Mouse (Mus musculus) G1E (cell line): ENCODE measurements around the gene Wnk2. TPM values are rescaled to one million over a fixed set of nuclear protein-coding genes. Genes with fewer than 3 reads are reported as not detected.

Experiments used
- ATAC-seq: 2 replicates; pipeline ENCODE4 v1.8.0; 2016; ENCODE audit warnings: mild to moderate bottlenecking; ENCODE audit not compliant: insufficient number of reproducible peaks, poor library complexity, low FRiP score, severe bottlenecking; ENCODE audit errors: extremely low read depth
- DNase-seq: peaks from one replicate; pipeline ENCODE4 v3.0.0; 2012; ENCODE audit warnings: low spot score
- H3K27me3 ChIP-seq: 2 replicates; pipeline ENCODE4 v1.6.1; 2012; ENCODE audit warnings: mild to moderate bottlenecking, low read length, inconsistent platforms; ENCODE audit not compliant: insufficient read depth
- H3K36me3 ChIP-seq: replicated peaks from 2 replicates; pipeline ENCODE3; 2012; ENCODE audit warnings: mild to moderate bottlenecking, inconsistent platforms
- H3K4me1 ChIP-seq: 2 replicates; pipeline ENCODE4 v1.6.1; 2012; ENCODE audit warnings: low read depth, low read length, inconsistent platforms, mixed read lengths; ENCODE audit not compliant: insufficient read depth
- H3K4me3 ChIP-seq: 2 replicates; pipeline ENCODE4 v1.5.1; 2012; ENCODE audit warnings: low read depth, mild to moderate bottlenecking, inconsistent platforms, low read length, moderate library complexity, mixed read lengths
- H3K9me3 ChIP-seq: replicated peaks from 2 replicates; pipeline ENCODE4 v1.6.1; 2012; ENCODE audit warnings: inconsistent platforms
- CTCF ChIP-seq: IDR thresholded peaks from 2 replicates; pipeline ENCODE4 v1.5.1; 2012; ENCODE audit warnings: low read depth, low read length, inconsistent platforms, mixed read lengths
- GATA1 ChIP-seq: IDR thresholded peaks from 2 replicates; pipeline ENCODE4 v1.6.1; 2012; ENCODE audit warnings: borderline replicate concordance, low read length, inconsistent platforms, mixed read lengths
- GATA2 ChIP-seq: IDR thresholded peaks from 2 replicates; pipeline ENCODE4 v1.6.1; 2012; ENCODE audit warnings: low read depth, low read length, inconsistent platforms, borderline replicate concordance
- POLR2AphosphoS5 ChIP-seq: IDR thresholded peaks from 2 replicates; pipeline ENCODE4 v1.6.1; 2012; ENCODE audit warnings: low read depth, low read length, inconsistent platforms; ENCODE audit not compliant: insufficient replicate concordance
- TAL1 ChIP-seq: conservative IDR thresholded peaks from 2 replicates; pipeline ENCODE4 v1.6.1; 2012; ENCODE audit warnings: low read depth, low read length, inconsistent platforms, mixed read lengths
- polyA plus RNA-seq: library from polyadenylated mRNA; stranded (reverse); fragments of >175 nt; gene quantifications from 2 replicates; pipeline ENCODE4 v1.2.3, GENCODE M21; 2012
- total RNA-seq, 2 experiments: library from RNA; stranded (forward) in 1 of 2; stranded (reverse) in 1 of 2; fragments of 200-1000 nt in 1 of 2; fragments of >200 nt in 1 of 2; fragmentation: Nextera tagmentation in 1 of 2; gene quantifications; 2 replicates each; pipeline ENCODE4 v1.2.3; 2014 to 2017

Wnk2 gene
- total and polyA plus RNA-seq, 3 experiments: 0.05 TPM; not detected in 2

- ATAC-seq (peak; percentile 26; the same call in 1 of the 2 replicates), DNase-seq (peak; percentile 50)
- Histone ChIP-seq H3K4me1 (peaks cover 52% of the 10 kb centered on the region), H3K27me3 (no peaks in the 10 kb centered on the region), H3K4me3 (no peak overlapping the region), H3K9me3 (no peaks in the 10 kb centered on the region), H3K36me3 (peaks cover 59% of the 10 kb centered on the region)
- no peak for TF ChIP-seq POLR2AphosphoS5
- no peak for TF ChIP-seq CTCF
- TF ChIP-seq TAL1: no peak
- no peak for TF ChIP-seq GATA1
- no peak for TF ChIP-seq GATA2
Measured at GRCm38 (mm10) chr13:49191673-49192035, 43.8 kb upstream of the Wnk2 start.

- Histone ChIP-seq H3K4me1 (peaks cover 58% of the 10 kb centered on the region), H3K27me3 (no peaks in the 10 kb centered on the region), H3K4me3 (no peak overlapping the region), H3K9me3 (no peaks in the 10 kb centered on the region), H3K36me3 (peaks cover 54% of the 10 kb centered on the region)
- TF ChIP-seq GATA2 (no peak), POLR2AphosphoS5 (no peak), CTCF (no peak), TAL1 (no peak)
- ATAC-seq (no peak), DNase-seq (no peak)
Measured at GRCm38 (mm10) chr13:49190876-49191672, 43.3 kb upstream of the Wnk2 start.

- TF ChIP-seq CTCF (no peak), TAL1 (no peak), GATA1 (no peak), POLR2AphosphoS5 (no peak), GATA2 (no peak)
- H3K27me3 ChIP-seq: no peaks in the 10 kb centered on the region
- no peaks in the 10 kb centered on the region for H3K9me3 ChIP-seq
- no peak overlapping the region for H3K4me3 ChIP-seq
- DNase-seq (no peak), ATAC-seq (no peak)
- H3K4me1 ChIP-seq: peaks cover 58% of the 10 kb centered on the region
- peaks cover 46% of the 10 kb centered on the region for H3K36me3 ChIP-seq
Measured at GRCm38 (mm10) chr13:49189970-49190870, 42.4 kb upstream of the Wnk2 start.

GRCm38 (mm10) chr13:49188966-49189360 lies 41.1 kb upstream of the Wnk2 start:
- TF ChIP-seq GATA2: no peak
- no peak for TF ChIP-seq TAL1
- TF ChIP-seq CTCF: no peak
- TF ChIP-seq POLR2AphosphoS5: no peak
- no peak for TF ChIP-seq GATA1
- Histone ChIP-seq H3K36me3 (peaks cover 33% of the 10 kb centered on the region), H3K4me3 (no peak overlapping the region), H3K9me3 (no peaks in the 10 kb centered on the region), H3K4me1 (peaks cover 58% of the 10 kb centered on the region), H3K27me3 (peaks cover 8% of the 10 kb centered on the region)
- no peak for ATAC-seq
- DNase-seq: no peak

- H3K36me3 ChIP-seq: peaks cover 28% of the 10 kb centered on the region
- peaks cover 58% of the 10 kb centered on the region for H3K4me1 ChIP-seq
- peaks cover 13% of the 10 kb centered on the region for H3K27me3 ChIP-seq
- TF ChIP-seq GATA2 (no peak), POLR2AphosphoS5 (no peak), CTCF (no peak), TAL1 (no peak), GATA1 (no peak)
- no peak for ATAC-seq
- no peaks in the 10 kb centered on the region for H3K9me3 ChIP-seq
- H3K4me3 ChIP-seq: peak overlapping the region; percentile 89
- no peak for DNase-seq
Measured at GRCm38 (mm10) chr13:49188219-49188965, 40.6 kb upstream of the Wnk2 start.
